Mouse (Mus musculus) liver, postnatal 0 days (tissue): ENCODE data around the gene Tars.
A peak's percentile ranks its signal among the peaks of the same experiment; 100 is the strongest.

Experiments used
- CTCF ChIP-seq: sonication (generic); IDR thresholded peaks from 2 replicates; pipeline ENCODE4 v1.5.1; 2016; ENCODE audit warnings: antibody characterized with exemption, low read depth
- EP300 ChIP-seq: IDR thresholded peaks from 2 replicates; pipeline ENCODE4 v1.6.1; 2016; ENCODE audit warnings: antibody characterized with exemption, low read depth, mild to moderate bottlenecking

DNA sequence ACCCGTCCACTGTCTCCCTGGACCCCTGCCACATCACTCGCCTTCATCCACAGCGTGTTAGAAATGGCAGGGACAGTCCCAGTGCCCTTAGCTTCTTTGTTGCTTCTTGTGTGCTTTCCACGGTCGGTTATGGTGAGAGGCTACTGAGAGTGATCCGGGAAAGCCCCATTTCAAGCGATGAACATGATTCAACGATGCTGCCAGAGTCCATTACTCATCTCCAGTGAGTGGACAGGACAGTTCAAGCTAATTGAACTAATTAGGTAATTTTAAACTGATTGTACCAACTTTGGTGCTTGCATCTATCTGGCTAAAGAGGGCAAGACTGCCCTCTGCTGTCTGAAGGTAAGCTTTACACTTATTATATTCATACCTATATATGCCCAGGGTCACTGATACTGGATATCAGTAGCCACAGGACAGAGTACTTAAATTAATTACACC lies 19.4 kb downstream of the Tars start:
- TF ChIP-seq CTCF (peak; percentile 65), EP300 (no peak)
